Mouse (Mus musculus): ENCODE data around the gene Runx1.

The Runx1 gene

GRCm38 (mm10) chr16:92825204-92825843, 625 bp downstream of the Runx1 start:
- no peak for DNase-seq

GRCm38 (mm10) chr16:92824723-92825203, 1.2 kb downstream of the Runx1 start:
- DNase-seq = no peak

DNA sequence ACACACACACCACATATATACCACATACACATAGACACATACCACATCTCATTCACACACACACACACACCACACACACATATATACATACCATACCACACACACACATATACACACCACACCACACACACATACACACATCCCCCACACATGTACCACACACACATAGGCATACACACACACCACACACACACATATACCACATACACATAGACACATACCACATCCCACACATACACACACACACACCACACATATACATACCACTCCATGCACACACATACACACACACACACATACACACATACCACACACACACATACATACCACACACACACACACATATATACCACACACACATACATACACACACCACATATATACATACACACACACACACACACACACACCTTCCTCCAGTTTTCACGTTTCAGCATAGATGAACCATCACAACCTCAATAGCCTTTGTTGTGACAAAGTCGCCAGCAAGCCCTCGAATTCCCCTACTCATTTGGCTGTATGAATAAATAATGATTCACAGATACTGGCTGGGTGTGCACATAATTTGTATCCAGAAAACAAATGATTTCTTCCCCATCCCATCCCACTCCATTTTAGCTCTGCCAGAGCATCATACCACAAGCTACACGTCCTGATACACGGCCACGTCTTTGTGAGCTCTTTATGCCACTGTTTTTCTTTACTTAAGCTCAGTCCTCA, 1.8 kb downstream of the Runx1 start:
- DNase-seq = no peak

- DNase-seq = peak; percentile 25
Observed at GRCm38 (mm10) chr16:92823381-92823862, 2.5 kb downstream of the Runx1 start.

DNA sequence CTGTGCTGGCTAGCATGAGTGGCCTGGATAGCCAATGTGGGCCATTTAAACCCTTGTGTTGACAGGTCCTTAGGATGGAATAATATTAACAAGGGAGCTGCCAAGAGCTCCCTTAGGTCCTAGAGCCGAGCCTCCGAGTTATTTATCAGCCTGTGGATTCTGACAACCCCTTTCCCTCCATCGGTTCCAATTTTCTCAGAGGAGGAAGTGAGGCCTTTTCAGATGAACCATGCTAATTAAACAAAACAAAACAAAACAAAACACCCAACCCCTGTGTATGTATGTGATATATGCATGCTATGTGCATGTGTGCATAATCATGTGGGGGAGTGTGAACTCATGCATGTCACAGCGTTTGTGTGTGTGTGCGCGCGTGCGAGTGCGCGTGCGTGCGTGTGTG, 3.3 kb downstream of the Runx1 start:
- DNase-seq = no peak

- no peak for DNase-seq
Observed at GRCm38 (mm10) chr16:92821938-92822629, 3.9 kb downstream of the Runx1 start.

DNA sequence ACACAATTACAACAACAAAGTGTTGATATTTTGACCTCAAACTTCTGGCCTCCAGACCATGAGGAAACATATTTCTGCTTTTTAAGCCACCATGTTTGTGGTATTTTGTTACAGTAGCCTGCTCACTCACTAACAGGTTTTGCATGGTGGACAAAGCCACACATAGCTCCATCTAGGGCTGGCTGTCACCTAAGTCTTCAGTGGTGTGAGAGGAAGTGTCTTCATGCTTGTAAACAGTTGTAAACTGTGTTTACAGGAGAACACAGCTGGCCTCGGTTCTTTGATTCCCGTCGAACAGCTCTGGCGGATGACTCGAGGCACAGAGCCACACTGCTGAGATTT, 4.4 kb downstream of the Runx1 start:
- DNase-seq = no peak

DNA sequence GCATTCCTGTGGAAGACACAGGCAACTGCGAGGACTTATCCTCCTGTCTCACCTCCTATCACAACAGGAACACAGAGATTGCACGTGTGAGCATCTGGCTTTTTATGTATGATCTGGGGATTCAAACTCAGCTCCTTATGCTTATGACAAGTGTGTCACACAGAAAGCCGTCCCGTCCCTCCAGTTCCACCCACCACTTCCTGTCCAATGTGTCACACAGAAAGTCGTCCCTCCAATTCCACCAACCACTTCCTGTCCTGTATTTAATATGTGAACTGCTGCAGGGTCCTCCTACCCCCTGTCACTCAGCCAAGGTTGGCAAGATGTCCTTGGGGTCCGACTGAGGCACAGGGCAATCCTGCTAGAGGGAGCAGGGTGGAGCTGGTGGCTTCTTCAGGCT, 5.5 kb downstream of the Runx1 start:
- no peak for DNase-seq

- DNase-seq = no peak
Observed at GRCm38 (mm10) chr16:92818480-92819269, 7.3 kb downstream of the Runx1 start.

GRCm38 (mm10) chr16:92816092-92816491, 9.9 kb downstream of the Runx1 start:
- DNase-seq = no peak

- DNase-seq = no peak
Observed at GRCm38 (mm10) chr16:92815195-92815527, 10.8 kb downstream of the Runx1 start.

DNA sequence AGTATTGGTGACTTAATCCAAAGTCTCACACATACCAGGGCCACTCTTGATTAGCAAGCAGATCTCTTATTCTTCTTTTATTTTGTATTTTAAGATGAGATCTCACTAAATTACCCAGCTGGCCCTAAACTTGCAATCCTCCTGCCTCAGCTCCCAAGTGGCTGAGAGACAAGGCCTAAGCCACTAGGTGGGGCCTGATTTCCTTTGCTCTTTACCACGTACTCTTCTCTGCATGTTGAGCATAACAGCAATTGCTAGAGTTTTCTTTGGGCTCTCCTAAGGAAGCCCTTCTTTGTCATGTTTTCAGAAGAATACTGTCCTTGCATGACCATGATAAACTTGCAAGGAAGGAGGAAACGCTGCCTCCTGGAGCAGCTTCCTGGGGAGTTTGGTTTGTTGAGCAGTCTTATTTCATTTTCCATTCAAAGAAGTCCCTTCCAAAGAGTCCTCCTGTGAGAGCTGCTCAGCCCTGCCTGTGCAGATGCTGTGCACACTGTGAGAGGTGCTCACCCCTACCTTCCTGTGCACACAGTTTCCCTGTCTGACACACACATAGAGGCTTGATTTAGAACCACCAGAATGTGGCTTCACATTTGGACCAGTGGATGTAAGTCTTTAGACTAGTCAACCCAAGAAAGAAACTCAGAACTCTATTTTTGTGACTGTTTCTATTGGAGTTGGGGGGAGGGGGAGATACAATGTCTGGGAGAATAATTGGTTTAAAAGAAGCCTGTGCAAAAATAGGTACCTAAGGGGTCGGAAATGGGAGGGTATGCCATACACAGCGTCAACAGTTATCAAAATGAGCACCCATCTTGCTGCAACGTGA, 11.4 kb downstream of the Runx1 start:
- DNase-seq = no peak

GRCm38 (mm10) chr16:92812405-92812804, 13.5 kb downstream of the Runx1 start:
- DNase-seq = no peak

DNA sequence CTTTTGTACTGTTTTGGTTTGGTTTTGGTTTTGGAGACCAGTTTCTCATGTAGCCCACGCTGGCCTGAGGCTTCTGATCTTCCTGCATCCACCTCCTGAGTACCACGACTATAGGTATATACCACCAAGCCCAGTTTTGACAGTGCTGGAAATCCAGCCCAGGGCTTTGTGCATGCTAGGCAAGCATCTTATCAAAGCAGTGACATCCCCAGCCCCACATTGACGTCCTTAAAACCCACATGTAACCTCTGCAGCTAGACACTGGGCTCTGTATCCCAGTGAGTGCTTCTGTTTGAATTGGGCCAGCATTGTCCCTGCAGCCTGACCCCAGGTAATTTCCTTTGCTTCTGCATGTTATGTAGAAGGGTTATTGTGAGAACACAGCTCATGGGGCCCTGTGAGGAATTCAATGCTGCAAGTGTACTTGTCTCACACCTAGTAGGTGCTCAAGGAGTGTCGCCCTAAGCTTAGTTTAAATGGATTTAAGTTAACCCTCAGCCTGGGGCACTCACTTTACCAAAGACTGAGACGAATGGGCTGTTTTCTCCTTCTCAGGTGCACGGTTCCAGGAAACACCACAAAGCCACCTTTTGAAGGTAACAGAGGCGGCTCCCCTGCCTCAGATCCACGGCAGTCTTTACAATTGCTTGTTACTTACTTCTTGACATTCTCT, 15.2 kb downstream of the Runx1 start:
- no peak for DNase-seq

- DNase-seq = no peak
Observed at GRCm38 (mm10) chr16:92807772-92808171, 18.2 kb downstream of the Runx1 start.

DNA sequence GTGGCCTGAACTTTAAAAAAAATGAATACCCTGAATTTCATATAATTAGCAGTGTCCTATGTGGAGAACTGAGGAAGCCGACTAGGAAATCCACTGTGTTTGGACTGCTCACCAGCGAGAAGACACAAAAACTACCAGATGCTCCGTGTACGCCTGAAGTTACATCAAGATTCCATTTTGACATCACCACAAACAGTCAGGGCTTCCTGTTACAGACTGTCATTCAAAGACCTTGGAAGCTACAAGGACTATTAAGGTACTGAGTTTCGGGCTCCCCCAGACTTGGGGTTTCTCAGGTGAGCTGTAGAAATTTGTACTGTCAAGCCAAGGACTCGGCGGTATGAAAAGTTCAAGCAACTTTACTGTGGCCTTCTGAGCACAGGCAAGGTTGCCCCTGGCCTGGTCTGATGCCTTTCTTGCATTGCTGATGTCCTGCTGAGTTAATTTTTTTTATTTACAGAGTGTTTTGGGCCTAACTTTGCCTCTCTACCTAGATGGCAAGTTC, 22.8 kb downstream of the Runx1 start:
- DNase-seq = no peak

GRCm38 (mm10) chr16:92801567-92801966, 24.4 kb downstream of the Runx1 start:
- DNase-seq = no peak

- DNase-seq = no peak
Observed at GRCm38 (mm10) chr16:92800845-92801244, 25.1 kb downstream of the Runx1 start.

DNA sequence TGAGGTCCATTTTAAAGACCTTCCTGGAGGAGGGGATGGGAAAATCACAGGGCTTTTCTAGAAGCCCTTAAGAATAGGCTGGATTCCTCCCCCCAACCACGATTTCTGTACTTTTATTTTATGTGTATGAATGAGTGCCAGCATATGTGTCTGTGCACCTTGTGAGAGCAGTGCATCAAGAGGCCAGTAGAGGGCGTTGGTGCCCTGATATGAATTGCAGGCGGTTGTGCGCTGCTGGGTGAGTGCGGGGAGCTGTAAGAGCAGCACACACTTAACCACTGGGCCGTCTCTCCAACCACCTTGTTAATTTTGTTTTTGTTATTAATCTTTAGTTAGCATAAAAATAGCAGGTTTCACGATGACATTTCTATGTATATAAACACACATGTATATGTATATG, 26.0 kb downstream of the Runx1 start:
- DNase-seq = no peak

- DNase-seq = no peak
Observed at GRCm38 (mm10) chr16:92794197-92794596, 31.8 kb downstream of the Runx1 start.

DNA sequence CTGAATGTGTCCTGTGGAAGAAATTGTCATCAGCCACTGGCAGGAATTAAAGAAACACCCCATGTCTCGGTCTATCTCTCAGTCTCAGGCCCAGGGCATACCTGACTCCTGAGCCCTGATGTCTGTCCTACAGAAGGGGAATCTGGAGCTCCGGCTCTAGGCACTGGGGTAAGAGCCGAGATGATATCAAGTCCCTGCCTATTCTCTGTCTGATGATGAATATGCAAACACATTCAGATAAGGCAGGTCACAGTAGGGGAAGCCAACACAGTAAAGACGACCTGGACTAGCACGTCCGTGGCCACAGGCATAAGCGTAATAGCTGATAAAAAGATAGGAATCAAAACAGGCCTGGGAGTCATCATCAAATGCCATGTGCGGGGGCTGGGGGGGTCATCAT, 32.2 kb downstream of the Runx1 start:
- no peak for DNase-seq
